Mouse (Mus musculus) ES-CJ7 (cell line): ENCODE data around the gene Tmem132a.
A peak's percentile ranks its signal among the peaks of the same experiment; 100 is the strongest.

Source experiments
- DNase-seq: peaks from one replicate; pipeline ENCODE4 v3.0.0; 2011; ENCODE audit warnings: low read depth, low spot score

The Tmem132a gene

GRCm38 (mm10) chr19:10832030-10832429, 37.7 kb downstream of the Tmem132a start:
- DNase-seq, result no peak

- peak; percentile 89 for DNase-seq
Observed at GRCm38 (mm10) chr19:10831424-10831823, 38.3 kb downstream of the Tmem132a start.

GRCm38 (mm10) chr19:10829436-10830175, 40.1 kb downstream of the Tmem132a start, which contains the start of gene Cd6:
Cd6 (minus strand) TSS chr19:10830058.
- no peak for DNase-seq

DNA sequence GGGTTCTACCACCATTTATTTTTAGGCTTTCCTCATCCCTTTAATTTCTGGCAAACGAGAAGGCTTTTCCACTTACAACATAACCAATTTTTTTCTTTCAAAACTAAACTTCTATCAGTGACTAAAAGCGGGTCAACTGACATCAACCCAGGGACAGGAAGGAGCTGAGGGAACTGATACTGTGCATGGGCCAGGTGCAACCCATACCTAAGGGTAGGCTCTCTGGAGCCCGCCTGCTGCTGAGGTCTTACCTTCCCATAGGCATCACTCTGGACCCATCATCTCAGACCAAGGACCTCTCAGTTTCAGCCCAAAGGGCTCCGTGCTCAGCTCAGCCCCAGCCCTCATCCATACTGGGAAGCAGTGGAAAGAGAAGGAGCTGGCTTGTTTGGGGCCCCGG, 41.4 kb downstream of the Tmem132a start:
- DNase-seq, result no peak

DNA sequence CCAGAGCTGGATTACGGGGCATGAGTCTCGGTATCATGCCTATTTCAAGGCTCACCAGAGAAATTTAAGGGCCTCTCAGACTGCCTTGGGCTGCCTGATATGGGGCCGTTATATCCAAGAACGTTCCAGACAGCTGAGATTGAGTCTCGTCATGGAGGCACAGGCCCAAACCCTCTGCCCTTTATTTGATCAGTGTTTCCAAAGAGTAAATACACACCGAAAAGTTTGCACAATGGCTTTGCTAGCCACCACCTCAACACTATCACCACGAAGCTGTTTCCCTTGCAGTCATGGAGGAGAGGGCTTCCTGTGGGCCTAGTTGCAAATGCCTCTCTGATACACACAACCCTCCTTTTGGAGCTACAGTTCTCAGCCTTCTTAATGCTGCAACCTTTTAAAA, 45.7 kb downstream of the Tmem132a start:
- DNase-seq, result no peak

DNA sequence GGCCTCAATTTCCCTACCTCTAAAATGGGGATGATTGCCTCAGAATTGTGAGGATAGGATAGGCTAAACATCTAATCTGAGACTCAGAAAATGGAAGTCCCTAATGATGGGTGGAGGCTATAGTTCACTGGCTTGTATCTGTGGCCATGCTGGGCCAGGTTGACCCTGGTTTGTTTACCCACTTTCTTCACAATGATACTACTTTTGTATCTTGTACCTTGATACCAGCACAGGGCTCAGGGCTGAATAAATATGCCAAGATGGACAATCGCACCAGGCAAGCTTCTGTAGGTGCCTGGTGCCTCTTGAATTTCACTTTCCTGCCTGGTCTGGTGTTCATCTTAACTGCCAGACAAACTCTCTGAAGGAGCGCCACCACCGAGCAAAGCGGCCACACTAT, 47.2 kb downstream of the Tmem132a start:
- DNase-seq, result no peak

DNA sequence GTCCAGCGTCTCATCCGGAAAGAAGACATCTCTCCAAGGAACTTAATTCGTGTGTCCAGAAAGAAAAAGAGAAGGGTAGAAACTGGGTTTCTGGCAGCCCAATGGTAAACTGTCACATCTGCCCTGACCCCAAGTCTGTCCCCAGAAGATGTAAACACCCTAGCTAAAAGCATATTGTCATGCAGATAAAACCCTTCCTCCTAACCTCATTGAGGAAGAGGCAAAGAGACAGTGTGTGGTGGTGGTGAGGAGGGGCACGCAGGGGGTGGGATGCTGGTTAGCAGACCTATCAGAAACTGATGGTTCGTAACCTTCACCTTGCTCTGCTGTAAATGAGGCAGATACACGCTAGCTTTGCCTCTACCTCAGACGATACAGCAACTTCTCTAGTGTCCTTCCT, 48.4 kb downstream of the Tmem132a start:
- peak; percentile 62 for DNase-seq

GRCm38 (mm10) chr19:10818217-10818946, 51.4 kb downstream of the Tmem132a start:
- peak; percentile 41 for DNase-seq

DNA sequence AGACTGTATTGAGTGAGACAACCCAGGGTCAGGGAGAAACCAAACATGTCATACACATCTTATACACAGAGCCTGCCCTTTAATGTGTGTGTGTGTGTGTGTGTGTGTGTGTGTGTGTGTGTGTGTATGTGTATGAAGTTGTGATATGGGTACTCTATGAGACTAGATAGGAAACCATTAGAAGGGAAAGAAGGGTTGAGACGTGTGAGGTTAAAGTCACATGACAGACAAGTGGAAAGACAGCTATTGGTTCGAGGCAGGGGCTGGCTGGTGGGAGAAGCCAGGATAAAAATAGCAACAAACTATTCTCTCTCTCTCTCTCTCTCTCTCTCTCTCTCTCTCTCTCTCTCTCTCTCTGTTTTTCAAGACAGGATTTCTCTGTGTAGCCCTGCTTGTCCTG, 53.3 kb downstream of the Tmem132a start:
- no peak for DNase-seq

- DNase-seq, result no peak
Observed at GRCm38 (mm10) chr19:10815871-10816270, 53.9 kb downstream of the Tmem132a start.

DNA sequence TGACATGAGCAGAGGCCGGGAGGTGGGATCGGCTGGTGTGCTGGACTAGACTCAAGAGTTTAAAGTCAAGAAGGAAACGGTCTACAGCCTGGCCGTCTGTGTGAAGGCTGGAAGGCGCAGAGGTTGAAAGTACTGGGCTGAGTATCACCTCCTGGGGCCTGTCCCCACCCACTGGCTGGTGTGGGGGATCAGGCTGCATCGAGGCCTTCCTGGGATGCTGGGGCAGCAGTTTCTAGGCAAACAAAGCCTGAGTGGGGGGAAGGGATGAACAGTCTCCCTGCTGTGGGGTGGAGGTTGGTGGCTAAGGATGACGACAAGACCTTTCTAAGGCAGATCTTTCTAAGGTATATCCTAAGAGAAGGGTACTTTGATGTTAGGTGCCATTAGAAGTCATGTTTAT, 55.8 kb downstream of the Tmem132a start:
- no peak for DNase-seq

DNA sequence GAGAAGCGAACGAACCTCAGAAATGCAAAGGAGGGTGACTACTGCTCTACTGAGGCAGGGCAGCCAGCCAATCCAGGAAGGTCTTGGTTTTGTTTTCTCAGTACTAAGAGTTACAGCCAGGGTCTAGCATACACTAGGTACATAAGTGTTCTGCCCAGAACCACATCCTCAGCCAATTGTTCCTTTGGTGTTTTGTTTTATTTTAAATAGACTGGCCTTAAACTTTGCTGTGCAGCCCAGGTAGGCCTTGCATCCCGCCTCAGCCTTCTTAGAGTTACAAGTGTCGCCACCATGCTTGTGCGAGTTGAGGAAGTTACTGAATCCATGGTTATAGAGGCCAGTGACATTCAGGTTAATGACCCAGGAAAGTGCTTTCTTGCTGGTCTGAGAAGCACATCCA, 56.7 kb downstream of the Tmem132a start:
- DNase-seq, result no peak

GRCm38 (mm10) chr19:10811471-10811870, 58.3 kb downstream of the Tmem132a start:
- no peak for DNase-seq

GRCm38 (mm10) chr19:10810176-10810492, 59.6 kb downstream of the Tmem132a start:
- DNase-seq, result no peak

GRCm38 (mm10) chr19:10809428-10810175, 60.1 kb downstream of the Tmem132a start:
- peak; percentile 17 for DNase-seq

- no peak for DNase-seq
Observed at GRCm38 (mm10) chr19:10808524-10809233, 61.1 kb downstream of the Tmem132a start.
